Mouse (Mus musculus): Measurements from ENCODE around the gene Gm17324.

Gm17324 gene

GRCm38 (mm10) chr9:78473588-78473987 is 25.0 kb upstream of the Gm17324 start:
- no peak for DNase-seq (ENCODE audit: low read depth in 1 of 2, low spot score in 2 of 2)

- no peak for DNase-seq (ENCODE audit: low read depth in 1 of 2, low spot score in 2 of 2)
Observed at GRCm38 (mm10) chr9:78465725-78466124, 17.1 kb upstream of the Gm17324 start.

- DNase-seq (ENCODE audit: low read depth in 1 of 2, low spot score in 2 of 2), result no peak
Observed at GRCm38 (mm10) chr9:78463337-78463736, 14.8 kb upstream of the Gm17324 start.

GRCm38 (mm10) chr9:78457026-78457425 is 8.4 kb upstream of the Gm17324 start:
- no peak for DNase-seq (ENCODE audit: low read depth in 1 of 2, low spot score in 2 of 2)

GRCm38 (mm10) chr9:78451382-78451781 is 2.8 kb upstream of the Gm17324 start:
- DNase-seq (ENCODE audit: low read depth in 1 of 2, low spot score in 2 of 2), result peak; percentile 42 to 53

GRCm38 (mm10) chr9:78450404-78450803 is 1.8 kb upstream of the Gm17324 start:
- no peak for DNase-seq (ENCODE audit: low read depth in 1 of 2, low spot score in 2 of 2)

GRCm38 (mm10) chr9:78447606-78447972 is 997 bp downstream of the Gm17324 start:
- DNase-seq (ENCODE audit: low read depth in 1 of 2, low spot score in 2 of 2), result no peak

GRCm38 (mm10) chr9:78442579-78443392 is 5.8 kb downstream of the Gm17324 start, which contains the start of gene Cgas:
Gene Cgas, minus strand, starts transcription at chr9:78443237.
- DNase-seq (ENCODE audit: low read depth in 1 of 2, low spot score in 2 of 2), result peak; percentile 64 to 79

- DNase-seq (ENCODE audit: low read depth in 1 of 2, low spot score in 2 of 2), result no peak
Observed at GRCm38 (mm10) chr9:78442237-78442578, 6.4 kb downstream of the Gm17324 start.

- no peak for DNase-seq (ENCODE audit: low read depth in 1 of 2, low spot score in 2 of 2)
Observed at GRCm38 (mm10) chr9:78439426-78439825, 9.2 kb downstream of the Gm17324 start.

GRCm38 (mm10) chr9:78432471-78432870 is 16.1 kb downstream of the Gm17324 start:
- no peak for DNase-seq (ENCODE audit: low read depth in 1 of 2, low spot score in 2 of 2)

GRCm38 (mm10) chr9:78430486-78430885 is 18.1 kb downstream of the Gm17324 start:
- DNase-seq (ENCODE audit: low read depth in 1 of 2, low spot score in 2 of 2), result no peak

- DNase-seq (ENCODE audit: low read depth in 1 of 2, low spot score in 2 of 2), result no peak
Observed at GRCm38 (mm10) chr9:78429551-78429950, 19.0 kb downstream of the Gm17324 start.

GRCm38 (mm10) chr9:78428870-78429432 is 19.6 kb downstream of the Gm17324 start:
- no peak for DNase-seq (ENCODE audit: low read depth in 1 of 2, low spot score in 2 of 2)

GRCm38 (mm10) chr9:78428185-78428584 is 20.4 kb downstream of the Gm17324 start:
- peak in 1 of 2 experiments; percentile 34 for DNase-seq (ENCODE audit: low read depth in 1 of 2, low spot score in 2 of 2)

- DNase-seq (ENCODE audit: low read depth in 1 of 2, low spot score in 2 of 2), result no peak
Observed at GRCm38 (mm10) chr9:78427362-78427781, 21.2 kb downstream of the Gm17324 start.

- DNase-seq (ENCODE audit: low read depth in 1 of 2, low spot score in 2 of 2), result no peak
Observed at GRCm38 (mm10) chr9:78401596-78401995, 47.0 kb downstream of the Gm17324 start.

- no peak for DNase-seq (ENCODE audit: low read depth in 1 of 2, low spot score in 2 of 2)
Observed at GRCm38 (mm10) chr9:78400570-78400969, 48.0 kb downstream of the Gm17324 start.

Data from monocyte, adult 2 months (primary cell).